Mouse (Mus musculus) lung, postnatal 0 days (tissue): ENCODE results near the gene Armcx3.

Experiments used
- CTCF ChIP-seq: IDR thresholded peaks from 2 replicates; pipeline ENCODE4 v1.5.1; 2016; ENCODE audit warnings: antibody characterized with exemption, mild to moderate bottlenecking
- EP300 ChIP-seq: IDR thresholded peaks from 2 replicates; pipeline ENCODE4 v1.6.1; 2016; ENCODE audit warnings: antibody characterized with exemption, mild to moderate bottlenecking, control low read depth

DNA sequence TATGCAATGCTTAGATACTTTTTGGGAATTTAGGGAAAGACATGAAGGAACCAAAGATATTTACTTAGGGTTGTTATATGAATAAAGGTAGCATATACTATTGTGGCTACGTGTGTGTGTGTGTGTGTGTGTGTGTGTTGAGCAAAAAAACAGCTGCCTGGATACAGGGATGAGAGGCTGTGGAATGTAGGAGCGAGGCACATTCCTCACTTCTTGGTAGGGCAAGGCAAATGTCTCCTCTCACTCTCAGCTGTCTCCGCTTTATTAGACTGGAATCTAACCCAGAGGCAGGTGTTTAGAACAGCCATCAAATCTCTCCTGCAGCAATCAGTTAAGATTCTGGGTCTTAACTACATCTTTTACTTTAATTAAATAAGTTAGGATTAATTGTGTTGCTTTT is 39.5 kb upstream of the Armcx3 start:
- TF ChIP-seq CTCF (no peak), EP300 (no peak)
